ENCODE assay signal across 8 mouse cellular contexts in genomic region chr6:128034317-128035249, GRCm38 (mm10).
DNase-seq lines count a peak whose midpoint lies in the region; ATAC-seq and TF ChIP-seq lines count a peak whose summit lies in the region.

No protein-coding gene starts in this region.

- 0 out of 2 replicates have a peak, but pooled peaks cover 4% of the 10 kb centered on the region for H3K36me3 ChIP-seq in heart, embryonic 14.5 days (ENCODE audit: control insufficient read depth, insufficient read depth, low read length)
- H3K36me3 ChIP-seq in kidney, postnatal 0 days (ENCODE audit: insufficient read depth, low read length), result no peaks in the 10 kb centered on the region

- 0 out of 2 replicates have a peak, but pooled peaks have one; percentile 21 for TF ChIP-seq CTCF in kidney, postnatal 0 days (IDR thresholded peaks at IDR 0.05; ENCODE audit: low read depth)

- peak overlapping the region; percentile 59 to 72 for H3K4me3 ChIP-seq in heart, embryonic 14.5 days (ENCODE audit: control insufficient read depth in 1 of 2, insufficient read depth in 1 of 2, low read depth in 1 of 2, low read length in 2 of 2)
- H3K4me3 ChIP-seq in kidney, postnatal 0 days (replicated peaks; ENCODE audit: low read depth, low read length), result peak overlapping the region; percentile 50

- H3K27me3 ChIP-seq in heart, embryonic 14.5 days (ENCODE audit: control insufficient read depth, insufficient read depth, low read length), result no peaks in the 10 kb centered on the region
- no peaks in the 10 kb centered on the region for H3K27me3 ChIP-seq in kidney, postnatal 0 days (ENCODE audit: insufficient read depth, low read length)

- no peaks in the 10 kb centered on the region for H3K9me3 ChIP-seq in heart, embryonic 14.5 days (ENCODE audit: control insufficient read depth, low read length)
- no peaks in the 10 kb centered on the region for H3K9me3 ChIP-seq in kidney, postnatal 0 days (replicated peaks; ENCODE audit: low read length)

- peak; percentile 74 for ATAC-seq in heart, embryonic 14.5 days (ENCODE audit: insufficient number of reproducible peaks, insufficient read depth, low FRiP score, low read depth)
- ATAC-seq in kidney, postnatal 0 days (replicated peaks; ENCODE audit: low FRiP score, low read depth), result peak; percentile 52

- peaks cover 48 to 82% of the 10 kb centered on the region in 2 experiments for H3K4me1 ChIP-seq in heart, embryonic 14.5 days (ENCODE audit: control insufficient read depth in 2 of 2, insufficient read depth in 2 of 2, low read length in 2 of 2)
- peaks cover 19% of the 10 kb centered on the region; the same call in 1 of the 2 replicates for H3K4me1 ChIP-seq in kidney, postnatal 0 days (replicated peaks; ENCODE audit: insufficient read depth, low read length)

- WGBS in heart, embryonic 14.5 days, result under 1% methylated on average over 77 of the region's 80 CpGs
- WGBS in kidney, postnatal 0 days, result 3% methylated on average over 76 of the region's 80 CpGs

- peak overlapping the region; percentile 89 for H3K9ac ChIP-seq in heart, embryonic 14.5 days (ENCODE audit: low read length)
- peak overlapping the region; percentile 51 for H3K9ac ChIP-seq in kidney, postnatal 0 days (ENCODE audit: low read depth, low read length)

- DNase-seq in MN1 (ENCODE audit: low spot score), result peak; percentile 66
- DNase-seq in adrenal gland, postnatal 4 days (ENCODE audit: low spot score in 2 of 2), result peak; percentile 28 to 35
- peak; percentile 14 for DNase-seq in fibroblast of lung, adult 2 months (ENCODE audit: low read depth)
- peak; percentile 90 for DNase-seq in kidney, postnatal 0 days (ENCODE audit: low spot score)
- peak; percentile 39 for DNase-seq in lung, postnatal 14 days
- peak; percentile 83 for DNase-seq in right cerebral cortex, postnatal 10 days (ENCODE audit: low spot score in 2 of 2)
- no peak for DNase-seq in spleen, adult 18-20 months

- peak overlapping the region; percentile 93 to 94 for H3K27ac ChIP-seq in heart, embryonic 14.5 days (replicated peaks in 1 of 2; ENCODE audit: control insufficient read depth in 1 of 2, insufficient read depth in 1 of 2, low read depth in 2 of 2, low read length in 2 of 2)
- H3K27ac ChIP-seq in kidney, postnatal 0 days, result peak overlapping the region; percentile 56; the same call in 1 of the 2 replicates

- peak overlapping the region; percentile 95 for H3K4me2 ChIP-seq in heart, embryonic 14.5 days (ENCODE audit: low read length)
- peak overlapping the region; percentile 94 for H3K4me2 ChIP-seq in kidney, postnatal 0 days (ENCODE audit: low read length)

Comparison
In these comparisons a context has a peak if more than half of its experiments do, and no peak if none do; other contexts are left out.
1. DNase-seq: peak in MN1 (single experiment), adrenal gland, postnatal 4 days (2 of 2), fibroblast of lung, adult 2 months (single experiment), kidney, postnatal 0 days (single experiment), lung, postnatal 14 days (single experiment) and right cerebral cortex, postnatal 10 days (2 of 2); none in spleen, adult 18-20 months (0 of 2).